Mouse (Mus musculus): ENCODE results near the gene Dcun1d5. TPM values are rescaled to one million over a fixed set of nuclear protein-coding genes. Genes with fewer than 3 reads are reported as not detected.
A peak's percentile ranks its signal among the peaks of the same experiment; 100 is the strongest.

The Dcun1d5 gene
- polyA plus RNA-seq (2014; fragmentation: Nextera tagmentation; extraction: Ambion mirVana), result 134 and 144 TPM in 2 replicates

DNA sequence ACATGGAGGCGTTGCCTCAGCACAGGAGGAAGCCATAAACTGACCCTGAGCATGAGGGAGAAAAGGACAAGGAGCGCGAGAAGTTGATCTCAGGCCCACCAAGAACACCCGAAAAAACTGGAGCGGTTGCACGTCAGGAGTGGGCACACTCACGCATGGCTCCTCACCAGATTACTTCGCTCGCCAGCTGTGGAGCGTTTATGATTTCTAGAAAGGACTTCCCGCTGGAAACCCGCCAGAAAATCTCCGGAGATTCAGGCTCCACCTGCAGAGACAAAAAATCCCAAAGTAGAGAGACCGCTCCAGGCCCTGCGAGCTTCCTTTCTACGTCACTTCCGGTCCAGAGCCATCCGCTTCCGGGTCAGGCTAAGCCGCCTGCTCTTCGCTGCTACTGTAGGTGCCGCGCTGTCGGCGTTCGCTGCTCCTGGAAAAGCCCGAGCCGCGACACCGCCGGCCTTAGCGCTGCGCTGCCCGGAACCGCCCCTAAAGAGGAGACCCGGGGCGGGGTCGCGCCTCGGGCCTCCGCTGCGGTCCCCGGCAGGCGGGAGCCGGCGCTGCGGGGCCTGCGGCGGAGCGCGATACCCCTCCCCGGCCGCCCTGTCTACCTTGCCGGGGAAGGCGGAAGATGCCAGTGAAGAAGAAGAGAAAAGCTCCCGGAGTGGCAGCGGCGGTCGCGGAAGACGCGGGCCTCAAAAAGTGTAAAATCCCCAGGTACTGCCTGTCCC, at the start of gene Dcun1d5, which contains the start of gene Dync2h1:
Gene Dcun1d5, plus strand, starts transcription at position 349 of the 725 bp plus-strand sequence.
Gene Dync2h1, minus strand, starts transcription at position 275 of the 725 bp plus-strand sequence.
- Histone ChIP-seq H3K36me3 (ENCODE audit: control insufficient read depth, insufficient read depth, low read length) (peaks cover 3% of the 10 kb centered on the region; the same call in 1 of the 2 replicates), H3K4me2 (replicated peaks; ENCODE audit: low read depth, low read length) (peak within 1 kb of the TSS; percentile 80), H3K27ac (ENCODE audit: low read length) (peak within 1 kb of the TSS; percentile 95), H3K27me3 (ENCODE audit: control insufficient read depth, insufficient read depth, low read length) (no peaks in the 10 kb centered on the region), H3K4me3 (ENCODE audit: low read depth, low read length) (peak within 1 kb of the TSS; percentile 98), H3K9ac (replicated peaks; ENCODE audit: low read depth, low read length) (peak within 1 kb of the TSS; percentile 57), H3K4me1 (ENCODE audit: control insufficient read depth, insufficient read depth, low read length) (peaks cover 6% of the 10 kb centered on the region; the same call in 1 of the 2 replicates), H3K9me3 (ENCODE audit: control insufficient read depth, low read depth, low read length) (no peaks in the 10 kb centered on the region)
- 1% methylated on average over 58 of the region's 62 CpGs for WGBS
- ATAC-seq (ENCODE audit: insufficient number of reproducible peaks, insufficient read depth, low FRiP score, low read depth), result peak; percentile 99

DNA sequence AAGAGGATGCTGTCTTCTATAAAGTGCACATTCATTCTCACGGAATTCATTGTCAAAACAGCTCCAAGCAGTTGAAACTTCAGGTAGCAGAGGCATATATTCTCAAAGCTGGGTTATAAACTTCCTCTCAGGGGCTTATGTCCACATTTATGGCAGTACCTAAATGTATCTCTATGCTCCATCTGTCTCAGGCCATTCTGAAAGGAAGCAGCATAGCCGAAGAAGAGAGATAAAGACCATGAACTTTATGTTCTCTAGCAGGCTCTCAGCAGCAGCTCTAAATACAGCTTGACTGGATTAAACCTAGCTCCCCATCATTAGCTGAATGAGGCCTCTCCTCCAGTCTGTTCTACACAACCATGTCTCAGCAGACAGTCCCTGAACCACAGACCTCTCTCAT, 29.9 kb upstream of the Dcun1d5 start:
- Histone ChIP-seq H3K27me3 (ENCODE audit: control insufficient read depth, insufficient read depth, low read length) (no peaks in the 10 kb centered on the region), H3K36me3 (ENCODE audit: control insufficient read depth, insufficient read depth, low read length) (peaks cover 7% of the 10 kb centered on the region), H3K9ac (replicated peaks; ENCODE audit: low read depth, low read length) (no peak overlapping the region), H3K27ac (ENCODE audit: low read length) (no peak overlapping the region), H3K4me1 (ENCODE audit: control insufficient read depth, insufficient read depth, low read length) (no peaks in the 10 kb centered on the region), H3K9me3 (ENCODE audit: control insufficient read depth, low read depth, low read length) (no peaks in the 10 kb centered on the region), H3K4me2 (replicated peaks; ENCODE audit: low read depth, low read length) (no peak overlapping the region), H3K4me3 (ENCODE audit: low read depth, low read length) (no peak overlapping the region)
- ATAC-seq (ENCODE audit: insufficient number of reproducible peaks, insufficient read depth, low FRiP score, low read depth), result no peak
- 88% methylated on average over 2 of the region's 2 CpGs for WGBS

DNA sequence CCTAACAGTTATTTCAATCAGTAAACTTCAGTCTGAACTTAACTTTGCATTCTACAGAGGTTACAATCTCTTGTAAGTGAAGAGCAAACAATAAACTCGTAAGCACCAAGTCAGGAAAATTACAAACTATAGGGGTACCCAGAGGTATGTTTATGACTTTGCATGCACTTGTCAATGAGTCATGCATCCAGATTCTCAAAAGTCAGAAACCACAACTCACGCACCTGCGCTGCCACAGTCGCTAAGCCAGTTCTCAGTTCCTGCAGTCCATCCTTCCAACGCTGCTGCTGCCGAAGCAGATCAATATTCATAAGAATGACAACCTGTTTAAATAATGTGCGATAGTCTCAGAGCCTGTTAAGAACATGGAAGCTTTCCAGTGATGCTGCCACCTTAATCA, 25.7 kb upstream of the Dcun1d5 start:
- Histone ChIP-seq H3K27ac (ENCODE audit: low read length) (no peak overlapping the region), H3K36me3 (ENCODE audit: control insufficient read depth, insufficient read depth, low read length) (peaks cover 12% of the 10 kb centered on the region), H3K9me3 (ENCODE audit: control insufficient read depth, low read depth, low read length) (no peaks in the 10 kb centered on the region), H3K4me3 (ENCODE audit: low read depth, low read length) (no peak overlapping the region), H3K4me2 (replicated peaks; ENCODE audit: low read depth, low read length) (no peak overlapping the region), H3K27me3 (ENCODE audit: control insufficient read depth, insufficient read depth, low read length) (no peaks in the 10 kb centered on the region), H3K4me1 (ENCODE audit: control insufficient read depth, insufficient read depth, low read length) (no peaks in the 10 kb centered on the region), H3K9ac (replicated peaks; ENCODE audit: low read depth, low read length) (no peak overlapping the region)
- 80% methylated on average over 7 of the region's 7 CpGs for WGBS
- ATAC-seq (ENCODE audit: insufficient number of reproducible peaks, insufficient read depth, low FRiP score, low read depth), result no peak

DNA sequence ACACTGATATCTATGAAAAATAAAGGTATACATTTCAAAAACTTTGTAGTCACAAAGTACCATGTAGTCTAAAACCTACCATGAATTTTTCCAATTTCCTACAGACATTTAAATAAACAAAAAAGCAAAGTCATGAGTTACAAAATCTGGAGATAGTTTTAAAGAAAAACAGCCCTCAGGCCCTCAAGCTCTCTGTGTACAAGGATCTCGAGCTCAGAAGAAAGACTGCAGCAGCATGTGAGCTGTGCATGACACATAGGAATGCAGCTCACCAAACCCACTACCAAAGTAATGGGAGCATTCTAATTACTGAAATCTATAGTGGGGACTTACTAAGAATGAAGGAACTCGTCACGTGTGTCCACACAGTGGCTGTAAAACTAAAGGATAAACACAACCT, 24.6 kb upstream of the Dcun1d5 start:
- H3K4me2 ChIP-seq (replicated peaks; ENCODE audit: low read depth, low read length), result no peak overlapping the region
- 81% methylated on average over 3 of the region's 3 CpGs for WGBS
- no peaks in the 10 kb centered on the region for H3K4me1 ChIP-seq (ENCODE audit: control insufficient read depth, insufficient read depth, low read length)
- H3K4me3 ChIP-seq (ENCODE audit: low read depth, low read length), result no peak overlapping the region
- H3K27me3 ChIP-seq (ENCODE audit: control insufficient read depth, insufficient read depth, low read length), result no peaks in the 10 kb centered on the region
- peaks cover 9% of the 10 kb centered on the region for H3K36me3 ChIP-seq (ENCODE audit: control insufficient read depth, insufficient read depth, low read length)
- H3K27ac ChIP-seq (ENCODE audit: low read length), result no peak overlapping the region
- H3K9ac ChIP-seq (replicated peaks; ENCODE audit: low read depth, low read length), result no peak overlapping the region
- H3K9me3 ChIP-seq (ENCODE audit: control insufficient read depth, low read depth, low read length), result no peaks in the 10 kb centered on the region
- no peak for ATAC-seq (ENCODE audit: insufficient number of reproducible peaks, insufficient read depth, low FRiP score, low read depth)

DNA sequence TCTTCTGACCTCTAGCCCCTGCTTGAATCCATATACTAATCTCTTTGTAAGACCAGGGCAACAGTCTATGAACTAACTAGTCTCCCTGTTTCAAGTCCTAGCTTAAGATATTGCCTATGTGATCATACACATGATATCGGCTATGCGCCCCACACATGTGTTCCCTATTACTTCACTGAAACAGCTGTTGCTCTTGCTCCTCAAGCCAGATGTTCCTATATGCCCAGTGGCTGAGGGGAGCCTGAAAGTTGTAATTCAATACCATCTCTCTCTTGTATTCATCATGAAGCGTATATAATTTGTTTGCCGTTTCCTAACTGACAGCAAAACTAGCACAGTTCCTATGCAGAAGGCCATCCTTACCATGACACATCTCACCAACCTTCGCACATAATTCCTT, 23.6 kb upstream of the Dcun1d5 start:
- no peak overlapping the region for H3K4me3 ChIP-seq (ENCODE audit: low read depth, low read length)
- WGBS, result 96% methylated on average over 5 of the region's 5 CpGs
- H3K9ac ChIP-seq (replicated peaks; ENCODE audit: low read depth, low read length), result no peak overlapping the region
- H3K9me3 ChIP-seq (ENCODE audit: control insufficient read depth, low read depth, low read length), result no peaks in the 10 kb centered on the region
- peaks cover 11% of the 10 kb centered on the region for H3K36me3 ChIP-seq (ENCODE audit: control insufficient read depth, insufficient read depth, low read length)
- H3K4me2 ChIP-seq (replicated peaks; ENCODE audit: low read depth, low read length), result no peak overlapping the region
- H3K27ac ChIP-seq (ENCODE audit: low read length), result no peak overlapping the region
- H3K27me3 ChIP-seq (ENCODE audit: control insufficient read depth, insufficient read depth, low read length), result no peaks in the 10 kb centered on the region
- no peaks in the 10 kb centered on the region for H3K4me1 ChIP-seq (ENCODE audit: control insufficient read depth, insufficient read depth, low read length)
- ATAC-seq (ENCODE audit: insufficient number of reproducible peaks, insufficient read depth, low FRiP score, low read depth), result no peak

DNA sequence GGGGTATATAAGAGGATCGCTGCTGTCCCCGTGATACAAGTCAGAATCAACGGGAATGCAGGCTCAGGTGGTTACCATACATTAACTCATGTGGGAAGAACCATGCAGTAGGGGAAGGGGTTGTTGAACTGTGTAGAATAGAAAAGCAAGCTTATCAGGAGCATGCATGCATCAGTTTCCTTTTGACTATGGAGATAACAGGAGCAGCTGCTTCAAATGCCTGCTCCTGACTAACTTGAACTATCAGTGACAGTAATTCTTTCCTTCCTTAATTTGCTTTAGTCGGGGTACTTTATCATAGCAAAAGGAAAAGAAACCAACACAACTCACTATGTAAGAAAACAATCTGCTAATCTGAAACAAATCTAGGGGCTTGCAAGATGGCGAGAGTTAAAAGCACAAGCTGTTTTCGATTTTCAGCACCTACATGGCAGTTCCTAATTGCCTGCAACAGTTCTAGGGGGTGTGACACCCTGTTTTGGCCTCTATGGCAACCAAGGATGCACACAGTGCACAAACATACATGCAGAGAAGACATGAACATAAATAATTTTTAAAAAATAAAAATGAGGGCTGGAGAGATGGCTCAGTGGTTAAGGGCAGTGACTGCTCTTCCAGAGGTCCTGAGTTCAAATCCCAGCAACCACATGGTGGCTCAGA, 16.9 kb upstream of the Dcun1d5 start:
- H3K4me2 ChIP-seq (replicated peaks; ENCODE audit: low read depth, low read length), result no peak overlapping the region
- no peaks in the 10 kb centered on the region for H3K9me3 ChIP-seq (ENCODE audit: control insufficient read depth, low read depth, low read length)
- no peak for ATAC-seq (ENCODE audit: insufficient number of reproducible peaks, insufficient read depth, low FRiP score, low read depth)
- no peak overlapping the region for H3K4me3 ChIP-seq (ENCODE audit: low read depth, low read length)
- H3K9ac ChIP-seq (replicated peaks; ENCODE audit: low read depth, low read length), result no peak overlapping the region
- no peaks in the 10 kb centered on the region for H3K4me1 ChIP-seq (ENCODE audit: control insufficient read depth, insufficient read depth, low read length)
- 88% methylated on average over 6 of the region's 6 CpGs for WGBS
- peaks cover 5% of the 10 kb centered on the region; the same call in 1 of the 2 replicates for H3K36me3 ChIP-seq (ENCODE audit: control insufficient read depth, insufficient read depth, low read length)
- no peaks in the 10 kb centered on the region for H3K27me3 ChIP-seq (ENCODE audit: control insufficient read depth, insufficient read depth, low read length)
- no peak overlapping the region for H3K27ac ChIP-seq (ENCODE audit: low read length)

DNA sequence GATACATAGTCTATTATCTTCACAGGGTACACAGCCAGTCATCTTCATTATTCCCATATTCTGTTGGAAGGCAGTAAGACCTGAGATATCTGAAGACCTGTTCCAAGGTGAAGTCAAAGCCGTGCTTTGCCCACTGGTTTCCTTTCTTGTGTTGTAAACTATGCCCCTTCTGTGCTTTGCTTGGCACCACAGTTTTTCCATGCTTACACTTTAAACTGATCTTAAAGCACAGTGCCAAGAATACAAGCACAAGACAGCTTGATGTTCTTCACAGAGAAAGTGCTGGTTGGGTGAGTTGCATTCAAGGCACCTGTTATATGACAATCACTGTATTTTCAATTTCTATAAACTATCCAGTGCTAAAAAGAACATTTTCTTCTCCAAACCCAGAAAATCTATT, 10.6 kb upstream of the Dcun1d5 start:
- Histone ChIP-seq H3K4me3 (ENCODE audit: low read depth, low read length) (no peak overlapping the region), H3K4me2 (replicated peaks; ENCODE audit: low read depth, low read length) (no peak overlapping the region), H3K9ac (replicated peaks; ENCODE audit: low read depth, low read length) (no peak overlapping the region), H3K27me3 (ENCODE audit: control insufficient read depth, insufficient read depth, low read length) (no peaks in the 10 kb centered on the region), H3K36me3 (ENCODE audit: control insufficient read depth, insufficient read depth, low read length) (no peaks in the 10 kb centered on the region; the same call in 1 of the 2 replicates), H3K4me1 (ENCODE audit: control insufficient read depth, insufficient read depth, low read length) (no peaks in the 10 kb centered on the region), H3K9me3 (ENCODE audit: control insufficient read depth, low read depth, low read length) (no peaks in the 10 kb centered on the region), H3K27ac (ENCODE audit: low read length) (no peak overlapping the region)
- ATAC-seq (ENCODE audit: insufficient number of reproducible peaks, insufficient read depth, low FRiP score, low read depth), result no peak
- WGBS, result 93% methylated on average over 1 of the region's 1 CpGs

DNA sequence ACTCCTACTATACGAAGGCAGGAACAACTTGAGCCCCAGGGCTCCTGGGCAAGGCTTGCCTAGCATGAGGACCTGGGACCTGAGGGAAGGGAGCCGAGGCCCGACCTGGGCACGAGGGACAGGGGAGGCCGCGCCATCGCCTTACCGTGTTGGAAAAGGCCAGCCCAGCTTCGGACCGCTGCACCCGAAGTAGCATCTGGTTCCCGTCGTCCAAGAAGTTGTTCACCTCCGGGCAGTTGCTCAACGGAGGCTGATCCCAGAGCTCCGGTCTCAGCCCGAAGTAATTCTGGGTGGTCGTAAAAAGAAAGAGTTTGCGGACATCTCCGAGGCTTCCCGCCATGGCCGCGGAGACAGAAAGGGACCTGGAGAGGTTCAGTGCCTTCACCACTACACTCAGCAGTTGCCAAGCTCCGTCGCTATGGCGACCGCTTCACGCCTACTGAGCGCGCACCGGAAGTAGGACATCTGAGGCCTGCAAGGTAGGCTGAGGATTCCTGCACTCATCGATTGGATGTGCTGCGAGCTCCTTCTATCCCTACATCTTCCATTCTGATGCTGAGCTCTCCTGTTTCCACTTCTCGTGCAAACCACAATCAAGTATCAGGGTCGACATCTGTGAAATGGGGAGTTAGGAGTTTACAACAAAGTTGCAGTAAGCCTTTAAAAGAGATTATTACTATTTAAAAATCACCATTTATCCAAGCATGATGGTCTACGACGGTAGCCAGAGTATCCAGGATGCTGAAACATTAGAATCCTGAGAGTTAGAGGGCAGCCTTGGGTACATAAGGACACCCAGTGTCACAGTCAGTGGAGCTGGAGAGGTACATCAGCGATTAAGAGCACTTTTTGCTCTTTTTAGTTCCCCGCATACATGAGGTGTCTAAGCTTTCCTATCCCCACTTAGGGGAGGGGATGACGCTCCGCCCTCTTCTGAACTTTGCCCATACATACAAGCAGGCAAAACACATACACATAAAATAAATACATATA, 7.4 kb upstream of the Dcun1d5 start:
- no peaks in the 10 kb centered on the region for H3K9me3 ChIP-seq (ENCODE audit: control insufficient read depth, low read depth, low read length)
- H3K4me1 ChIP-seq (ENCODE audit: control insufficient read depth, insufficient read depth, low read length), result no peaks in the 10 kb centered on the region
- peak overlapping the region; percentile 64; the same call in 1 of the 2 replicates for H3K9ac ChIP-seq (replicated peaks; ENCODE audit: low read depth, low read length)
- H3K4me2 ChIP-seq (replicated peaks; ENCODE audit: low read depth, low read length), result peak overlapping the region; percentile 80
- 0 out of 2 replicates have a peak overlapping the region, but pooled peaks have one; percentile 21 for H3K27ac ChIP-seq (ENCODE audit: low read length)
- WGBS, result 11% methylated on average over 41 of the region's 41 CpGs
- peak; percentile 99 for ATAC-seq (ENCODE audit: insufficient number of reproducible peaks, insufficient read depth, low FRiP score, low read depth)
- peak overlapping the region; percentile 54 for H3K4me3 ChIP-seq (ENCODE audit: low read depth, low read length)
- H3K36me3 ChIP-seq (ENCODE audit: control insufficient read depth, insufficient read depth, low read length), result peaks cover 3% of the 10 kb centered on the region; the same call in 1 of the 2 replicates
- no peaks in the 10 kb centered on the region for H3K27me3 ChIP-seq (ENCODE audit: control insufficient read depth, insufficient read depth, low read length)
